Mouse (Mus musculus) cerebellum, adult 2 months (tissue): ENCODE results near the gene Gck.

Experiments used
- CTCF ChIP-seq: fragments of 200-500 bp; IDR thresholded peaks from 2 replicates; pipeline ENCODE4 v1.5.1; 2011; ENCODE audit warnings: low read depth, mild to moderate bottlenecking, control low read depth, low read length, moderate library complexity, borderline replicate concordance; ENCODE audit not compliant: insufficient read depth
- POLR2A ChIP-seq: fragments of 200-500 bp; IDR thresholded peaks from 2 replicates; pipeline ENCODE4 v1.6.1; 2011; ENCODE audit warnings: low read length, control low read depth, borderline replicate concordance; ENCODE audit not compliant: insufficient read depth

DNA sequence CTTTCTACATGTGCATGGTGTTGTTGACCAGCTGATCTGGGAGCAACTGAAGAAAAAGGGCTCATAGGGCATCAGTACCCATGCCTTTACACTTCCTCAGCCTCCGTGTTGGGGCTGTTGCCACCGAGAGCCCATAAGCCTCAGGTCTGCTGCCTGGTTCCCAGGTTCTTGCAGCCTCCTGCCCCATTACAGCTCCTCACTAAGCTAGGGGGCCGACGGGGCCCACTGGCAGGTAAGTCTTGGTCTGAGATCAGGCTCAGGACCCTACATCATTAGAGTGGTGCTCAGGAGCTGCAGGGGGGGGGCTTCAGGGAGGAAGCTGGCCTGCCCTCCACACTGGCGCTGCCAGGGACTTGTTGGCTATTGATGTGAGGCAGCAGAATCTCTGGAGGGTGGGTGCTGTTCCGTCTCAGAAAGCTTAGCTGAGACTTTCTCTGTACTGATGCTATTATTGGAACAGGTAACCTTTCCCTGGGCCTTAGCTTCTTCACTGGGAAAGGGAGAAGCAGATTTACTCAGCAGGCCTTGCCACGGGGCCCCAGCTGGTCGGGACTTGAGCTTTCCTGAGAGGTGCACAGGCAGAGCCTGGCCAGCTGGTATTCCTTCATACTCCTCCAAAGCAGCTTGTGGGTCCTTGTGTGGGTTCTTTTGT is 93.3 kb downstream of the Gck start:
- TF ChIP-seq POLR2A (no peak), CTCF (no peak)
